Mouse (Mus musculus) C2C12 (cell line): ENCODE results near the gene Slc26a10. TPM values are rescaled to one million over a fixed set of nuclear protein-coding genes. Genes with fewer than 3 reads are reported as not detected.

Experiments
- H3K27me3 ChIP-seq: one replicate; pipeline ENCODE4 v1.6.1; 2011; ENCODE audit not compliant: control insufficient read depth, insufficient read depth, insufficient read length
- H3K36me3 ChIP-seq: one replicate; pipeline ENCODE4 v1.6.1; 2011; ENCODE audit not compliant: control insufficient read depth, insufficient read depth
- H3K4me3 ChIP-seq: one replicate; pipeline ENCODE4 v1.5.1; 2011; ENCODE audit warnings: mild to moderate bottlenecking, control low read depth; ENCODE audit not compliant: poor library complexity, insufficient read depth, severe bottlenecking
- H3K79me2 ChIP-seq: one replicate; pipeline ENCODE4 v1.6.1; 2011; ENCODE audit not compliant: control insufficient read depth, insufficient read depth
- H3K79me3 ChIP-seq: one replicate; pipeline ENCODE4 v1.6.1; 2011; ENCODE audit warnings: low read depth, control low read depth
- H3ac ChIP-seq: one replicate; pipeline ENCODE3; 2011; ENCODE audit warnings: low read depth; ENCODE audit not compliant: control insufficient read depth, insufficient read length
- CEBPB ChIP-seq: IDR thresholded peaks from one replicate; pipeline ENCODE4 v1.6.1; 2011; ENCODE audit warnings: low read depth, mild to moderate bottlenecking, control low read depth, moderate library complexity
- CTCF ChIP-seq: IDR thresholded peaks from one replicate; pipeline ENCODE4 v1.5.1; 2011; ENCODE audit not compliant: control insufficient read depth, insufficient read depth, insufficient read length
- FOSL1 ChIP-seq: IDR thresholded peaks from one replicate; pipeline ENCODE4 v1.8.0; 2011; ENCODE audit warnings: mild to moderate bottlenecking, low read length; ENCODE audit not compliant: poor library complexity, insufficient read depth, severe bottlenecking
- MAX ChIP-seq: IDR thresholded peaks from one replicate; pipeline ENCODE4 v1.6.1; 2011; ENCODE audit warnings: mild to moderate bottlenecking, control low read depth
- MYOD1 ChIP-seq: IDR thresholded peaks from one replicate; pipeline ENCODE4 v1.6.1; 2011; ENCODE audit warnings: low read depth; ENCODE audit not compliant: control insufficient read depth, insufficient read length
- MYOG ChIP-seq: IDR thresholded peaks from one replicate; pipeline ENCODE4 v1.6.1; 2011; ENCODE audit not compliant: control insufficient read depth, insufficient read length; ENCODE audit errors: extremely low read depth
- USF1 ChIP-seq: IDR thresholded peaks from one replicate; pipeline ENCODE4 v1.6.1; 2011; ENCODE audit warnings: low read depth, mild to moderate bottlenecking, control low read depth, moderate library complexity
- polyA plus RNA-seq: library from polyadenylated mRNA; unstranded; fragments of >200 nt; fragmentation: generic; extraction: Trizol; gene quantifications from one replicate; pipeline ENCODE4 v1.2.1, GENCODE M21; 2012; ENCODE audit warnings: missing spikeins

Gene Slc26a10
- polyA plus RNA-seq, 1 experiment: 2.9 TPM

DNA sequence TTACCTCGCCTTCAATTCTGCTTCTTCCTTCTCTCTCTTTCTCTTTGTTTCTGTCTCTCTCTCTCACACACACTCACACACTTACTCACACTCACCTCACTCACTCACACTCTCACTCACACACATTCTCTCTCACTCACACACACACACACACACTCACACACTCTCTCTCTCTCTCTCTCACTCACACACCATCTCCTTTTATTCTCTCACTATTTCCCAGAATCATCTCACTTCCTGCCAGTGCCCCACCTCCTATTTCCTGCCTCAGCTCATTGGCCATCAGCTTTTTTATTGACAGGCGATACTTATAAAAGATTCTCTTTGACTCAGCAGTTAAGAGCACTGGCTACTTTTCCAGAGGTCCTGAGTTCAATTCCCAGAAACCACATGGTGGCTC lies 37.9 kb upstream of the Slc26a10 start:
- no peaks in the 10 kb centered on the region for H3K79me2 ChIP-seq
- TF ChIP-seq CEBPB (no peak), USF1 (no peak), FOSL1 (no peak), MYOD1 (no peak), CTCF (no peak), MYOG (no peak), MAX (no peak)
- H3K4me3 ChIP-seq: no peak overlapping the region

GRCm38 (mm10) chr10:127217177-127217576 lies 36.7 kb upstream of the Slc26a10 start:
- H3K79me2 ChIP-seq: no peaks in the 10 kb centered on the region
- TF ChIP-seq MYOG (no peak), USF1 (no peak), MAX (no peak), CEBPB (no peak), FOSL1 (no peak), MYOD1 (no peak), CTCF (no peak)
- H3K4me3 ChIP-seq: no peak overlapping the region
- H3K27me3 ChIP-seq: no peaks in the 10 kb centered on the region
- H3K79me3 ChIP-seq: no peaks in the 10 kb centered on the region
- H3K36me3 ChIP-seq: no peaks in the 10 kb centered on the region
- no peak overlapping the region for H3ac ChIP-seq

More for the DNA sequence above, 37.9 kb upstream of the Slc26a10 start:
- no peaks in the 10 kb centered on the region for H3K36me3 ChIP-seq
- no peak overlapping the region for H3ac ChIP-seq
- H3K27me3 ChIP-seq: peaks cover 3% of the 10 kb centered on the region
- H3K79me3 ChIP-seq: no peaks in the 10 kb centered on the region

DNA sequence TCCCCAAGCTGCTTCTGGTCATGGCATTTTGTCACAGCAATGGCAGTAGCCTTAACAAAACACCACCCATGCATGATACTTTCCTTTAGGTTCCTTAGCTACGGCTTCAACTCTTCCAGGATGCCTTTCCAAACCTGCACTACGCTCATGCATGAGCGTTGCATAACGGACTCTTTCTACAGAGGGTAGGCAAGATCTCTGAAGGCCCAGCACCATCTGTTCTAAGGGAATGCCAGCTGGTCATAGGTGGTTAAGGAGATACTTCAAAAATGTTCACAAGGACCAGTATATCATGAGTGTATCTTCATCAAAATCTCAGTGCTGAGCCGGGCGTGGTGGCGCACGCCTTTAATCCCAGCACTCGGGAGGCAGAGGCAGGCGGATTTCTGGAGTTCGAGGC lies 36.0 kb upstream of the Slc26a10 start:
- no peaks in the 10 kb centered on the region for H3K79me3 ChIP-seq
- H3K79me2 ChIP-seq: no peaks in the 10 kb centered on the region
- no peak overlapping the region for H3K4me3 ChIP-seq
- H3ac ChIP-seq: no peak overlapping the region
- no peak for TF ChIP-seq CTCF
- TF ChIP-seq CEBPB: no peak
- no peak for TF ChIP-seq FOSL1
- no peak for TF ChIP-seq USF1
- TF ChIP-seq MAX: no peak
- TF ChIP-seq MYOG: no peak
- TF ChIP-seq MYOD1: no peak
- no peaks in the 10 kb centered on the region for H3K27me3 ChIP-seq
- no peaks in the 10 kb centered on the region for H3K36me3 ChIP-seq

GRCm38 (mm10) chr10:127214422-127214803 lies 34.0 kb upstream of the Slc26a10 start:
- H3K4me3 ChIP-seq: no peak overlapping the region
- no peaks in the 10 kb centered on the region for H3K79me3 ChIP-seq
- H3K27me3 ChIP-seq: no peaks in the 10 kb centered on the region
- TF ChIP-seq MYOG: no peak
- no peak for TF ChIP-seq CEBPB
- TF ChIP-seq MAX: no peak
- TF ChIP-seq MYOD1: no peak
- TF ChIP-seq USF1: no peak
- no peak for TF ChIP-seq FOSL1
- TF ChIP-seq CTCF: no peak
- H3K36me3 ChIP-seq: no peaks in the 10 kb centered on the region
- no peak overlapping the region for H3ac ChIP-seq
- H3K79me2 ChIP-seq: peaks cover 18% of the 10 kb centered on the region

- TF ChIP-seq MYOD1 (no peak), FOSL1 (no peak), CEBPB (no peak), MYOG (no peak), MAX (no peak), USF1 (no peak), CTCF (no peak)
- H3K79me3 ChIP-seq: peaks cover 2% of the 10 kb centered on the region
- H3K27me3 ChIP-seq: no peaks in the 10 kb centered on the region
- no peak overlapping the region for H3K4me3 ChIP-seq
- peaks cover 24% of the 10 kb centered on the region for H3K79me2 ChIP-seq
- no peaks in the 10 kb centered on the region for H3K36me3 ChIP-seq
- no peak overlapping the region for H3ac ChIP-seq
These were observed 33.4 kb upstream of the Slc26a10 start for GRCm38 (mm10) chr10:127213704-127214421.

GRCm38 (mm10) chr10:127213272-127213671 lies 32.8 kb upstream of the Slc26a10 start:
- no peak overlapping the region for H3ac ChIP-seq
- H3K79me3 ChIP-seq: peaks cover 2% of the 10 kb centered on the region
- TF ChIP-seq MAX: no peak
- no peak for TF ChIP-seq USF1
- no peak for TF ChIP-seq MYOG
- TF ChIP-seq CTCF: no peak
- no peak for TF ChIP-seq FOSL1
- TF ChIP-seq CEBPB: no peak
- TF ChIP-seq MYOD1: no peak
- peaks cover 25% of the 10 kb centered on the region for H3K79me2 ChIP-seq
- peaks cover 6% of the 10 kb centered on the region for H3K36me3 ChIP-seq
- no peak overlapping the region for H3K4me3 ChIP-seq
- H3K27me3 ChIP-seq: no peaks in the 10 kb centered on the region
